Mouse (Mus musculus) MEL (cell line): Measurements from ENCODE around the gene Caskin1. TPM values are rescaled to one million over a fixed set of nuclear protein-coding genes. Genes with fewer than 3 reads are reported as not detected.

Experiments
- DNase-seq: peaks from one replicate; pipeline ENCODE4 v3.0.0; 2011; ENCODE audit warnings: low read depth, low spot score
- H3K27ac ChIP-seq: 2 replicates; pipeline ENCODE4 v1.5.1; 2012; ENCODE audit warnings: low read depth, mild to moderate bottlenecking, control low read depth, low read length, moderate library complexity; ENCODE audit not compliant: control insufficient read depth
- H3K27me3 ChIP-seq, 2 experiments: fragments of 150-350 bp in 1 of 2; sonication (generic) in 1 of 2; 2 replicates each; pipeline ENCODE4 v1.6.1; 2012; ENCODE audit warnings: low read length in 2 of 2, mild to moderate bottlenecking in 2 of 2, improper control_type of control experiment in 1 of 2, moderate library complexity in 1 of 2; ENCODE audit not compliant: insufficient read depth in 2 of 2, control insufficient read depth in 1 of 2
- H3K36me3 ChIP-seq, 2 experiments: 2 replicates each; pipeline ENCODE4 v1.6.1; 2012 to 2014; ENCODE audit warnings: low read length in 2 of 2, improper control_type of control experiment in 1 of 2, inconsistent platforms in 1 of 2, mild to moderate bottlenecking in 1 of 2; ENCODE audit not compliant: insufficient read depth in 2 of 2, control insufficient read depth in 1 of 2
- H3K4me1 ChIP-seq, 2 experiments: fragments of 150-350 bp in 1 of 2; sonication (generic) in 1 of 2; 2 replicates each; pipeline ENCODE4 v1.6.1; 2012; ENCODE audit warnings: low read length in 2 of 2, improper control_type of control experiment in 1 of 2, mild to moderate bottlenecking in 1 of 2; ENCODE audit not compliant: insufficient read depth in 2 of 2, control insufficient read depth in 1 of 2
- H3K4me3 ChIP-seq, 2 experiments: fragments of 150-350 bp in 1 of 2; sonication (generic) in 1 of 2; 2 replicates each; pipeline ENCODE4 v1.5.1; 2012; ENCODE audit warnings: low read depth in 2 of 2, low read length in 2 of 2, mild to moderate bottlenecking in 2 of 2, moderate library complexity in 2 of 2, control low read depth in 1 of 2, improper control_type of control experiment in 1 of 2; ENCODE audit not compliant: control insufficient read depth in 1 of 2, insufficient read depth in 1 of 2
- H3K79me2 ChIP-seq: 2 replicates; pipeline ENCODE4 v1.6.1; 2012; ENCODE audit warnings: mild to moderate bottlenecking, low read length, moderate library complexity; ENCODE audit not compliant: control insufficient read depth, poor library complexity, insufficient read depth
- H3K9ac ChIP-seq: 2 replicates; pipeline ENCODE4 v1.6.1; 2012; ENCODE audit warnings: low read depth, mild to moderate bottlenecking, control low read depth, low read length, moderate library complexity; ENCODE audit not compliant: control insufficient read depth, poor library complexity, severe bottlenecking
- H3K9me3 ChIP-seq: fragments of 150-350 bp; sonication (generic); replicated peaks from 2 replicates; pipeline ENCODE4 v1.6.1; 2012; ENCODE audit warnings: mild to moderate bottlenecking, low read length, improper control_type of control experiment, moderate library complexity; ENCODE audit not compliant: insufficient read depth
- BHLHE40 ChIP-seq: IDR thresholded peaks from 2 replicates; pipeline ENCODE4 v1.6.1; 2012; ENCODE audit warnings: low read depth, mild to moderate bottlenecking, inconsistent platforms, low read length, improper control_type of control experiment, borderline replicate concordance
- CHD2 ChIP-seq: IDR thresholded peaks from 2 replicates; pipeline ENCODE4 v1.6.1; 2011; ENCODE audit warnings: low read length, improper control_type of control experiment
- CTCF ChIP-seq, 3 experiments: IDR thresholded peaks in 2 of 3; conservative IDR thresholded peaks in 1 of 3; 2 replicates each; pipeline ENCODE4 v1.5.1; 2011 to 2012; ENCODE audit warnings: low read length in 3 of 3, low read depth in 2 of 3, mild to moderate bottlenecking in 2 of 3, improper control_type of control experiment in 1 of 3, inconsistent platforms in 1 of 3, mixed read lengths in 1 of 3, moderate library complexity in 1 of 3; ENCODE audit not compliant: control insufficient read depth in 1 of 3, insufficient read depth in 1 of 3, poor library complexity in 1 of 3, severe bottlenecking in 1 of 3
- EP300 ChIP-seq, 2 experiments: IDR thresholded peaks; 2 replicates each; pipeline ENCODE4 v1.6.1; 2011; ENCODE audit warnings: improper control_type of control experiment in 2 of 2, low read length in 2 of 2, low read depth in 1 of 2, mild to moderate bottlenecking in 1 of 2
- NRF1 ChIP-seq: IDR thresholded peaks from 2 replicates; pipeline ENCODE4 v1.6.1; 2014; ENCODE audit warnings: low read depth, mild to moderate bottlenecking, inconsistent platforms, low read length, improper control_type of control experiment, moderate library complexity; ENCODE audit not compliant: poor library complexity, insufficient read depth, severe bottlenecking
- RAD21 ChIP-seq: IDR thresholded peaks from 2 replicates; pipeline ENCODE4 v1.6.1; 2011; ENCODE audit warnings: mild to moderate bottlenecking, low read depth, low read length, improper control_type of control experiment
- RCOR1 ChIP-seq: IDR thresholded peaks from 2 replicates; pipeline ENCODE4 v1.6.1; 2012; ENCODE audit warnings: low read depth, mild to moderate bottlenecking, inconsistent platforms, low read length, improper control_type of control experiment
- UBTF ChIP-seq: IDR thresholded peaks from 2 replicates; pipeline ENCODE4 v1.6.1; 2012; ENCODE audit warnings: low read depth, mild to moderate bottlenecking, inconsistent platforms, low read length, improper control_type of control experiment, moderate library complexity, borderline replicate concordance; ENCODE audit not compliant: insufficient read depth
- USF2 ChIP-seq, 2 experiments: IDR thresholded peaks; 2 replicates each; pipeline ENCODE4 v1.6.1; 2011 to 2012; ENCODE audit warnings: improper control_type of control experiment in 2 of 2, low read length in 2 of 2, borderline replicate concordance in 1 of 2, inconsistent platforms in 1 of 2, low read depth in 1 of 2, mild to moderate bottlenecking in 1 of 2; ENCODE audit not compliant: insufficient read depth in 1 of 2
- ZC3H11A ChIP-seq: IDR thresholded peaks from 2 replicates; pipeline ENCODE4 v1.6.1; 2012; ENCODE audit warnings: low read depth, mild to moderate bottlenecking, inconsistent platforms, low read length, improper control_type of control experiment
- ZKSCAN1 ChIP-seq: IDR thresholded peaks from 2 replicates; pipeline ENCODE4 v1.6.1; 2012; ENCODE audit warnings: low read depth, mild to moderate bottlenecking, inconsistent platforms, low read length, improper control_type of control experiment, moderate library complexity
- polyA plus RNA-seq, 2 experiments: library from polyadenylated mRNA; stranded (reverse) in 1 of 2; unstranded in 1 of 2; fragments of >175 nt in 1 of 2; fragments of >200 nt in 1 of 2; gene quantifications; 2 replicates each; pipeline versions ENCODE4 v1.2.1 to v1.2.4; 2012; ENCODE audit warnings: low replicate concordance in 2 of 2, low read depth in 1 of 2; ENCODE audit not compliant: insufficient read length in 2 of 2, insufficient read depth in 1 of 2, missing spikeins in 1 of 2
- total RNA-seq: library from RNA; depleted of rRNA; stranded (reverse); fragments of 300-350 nt; gene quantifications from 2 replicates; pipeline ENCODE4 v1.2.3, GENCODE M21; 2012

Caskin1 gene
- total and polyA plus RNA-seq, 3 experiments: 0.04 to 0.38 TPM; not detected in 1

GRCm38 (mm10) chr17:24532045-24532444 lies 43.6 kb downstream of the Caskin1 start:
- H3K36me3 ChIP-seq: no peaks in the 10 kb centered on the region; a peak in 1 of 4 replicates
- TF ChIP-seq ZKSCAN1 (no peak), CTCF (IDR thresholded peaks at IDR 0.05 in 2 of 3, conservative IDR thresholded peaks at IDR 0.05 in 1 of 3; ENCODE audit: control insufficient read depth in 1 of 3, insufficient read depth in 1 of 3, low read depth in 2 of 3, low read length in 3 of 3, poor library complexity in 1 of 3, severe bottlenecking in 1 of 3) (no peak), EP300 (IDR thresholded peaks at IDR 0.05; ENCODE audit: low read depth in 1 of 2, low read length in 2 of 2) (no peak), ZC3H11A (no peak), USF2 (IDR thresholded peaks at IDR 0.05; ENCODE audit: borderline replicate concordance in 1 of 2, insufficient read depth in 1 of 2, low read depth in 1 of 2, low read length in 2 of 2) (no peak), RAD21 (no peak), UBTF (no peak), BHLHE40 (no peak), RCOR1 (no peak)
- TF ChIP-seq, all 39 proteins: peak for 0
- Histone ChIP-seq H3K27ac (no peak overlapping the region), H3K79me2 (peaks cover 19% of the 10 kb centered on the region), H3K27me3 (no peaks in the 10 kb centered on the region), H3K4me1 (0 out of 4 replicates have a peak, but pooled peaks cover 0 to 4% of the 10 kb centered on the region in 2 experiments), H3K4me3 (no peak overlapping the region), H3K9me3 (no peaks in the 10 kb centered on the region), H3K9ac (no peak overlapping the region)
- DNase-seq: no peak

- peak; percentile 95 for DNase-seq
- peak overlapping the region; percentile 40 to 41 for H3K4me3 ChIP-seq
- H3K27me3 ChIP-seq: no peaks in the 10 kb centered on the region
- no peaks in the 10 kb centered on the region; a peak in 1 of 4 replicates for H3K36me3 ChIP-seq
- H3K27ac ChIP-seq: no peak overlapping the region
- H3K9ac ChIP-seq: no peak overlapping the region
- TF ChIP-seq CHD2 (no peak), NRF1 (peak; percentile 61)
- TF ChIP-seq, all 39 proteins: peak for 1
- peaks cover 11% of the 10 kb centered on the region for H3K79me2 ChIP-seq
- no peaks in the 10 kb centered on the region for H3K9me3 ChIP-seq
- H3K4me1 ChIP-seq: 0 out of 4 replicates have a peak, but pooled peaks cover 0 to 4% of the 10 kb centered on the region in 2 experiments
These were observed 44.9 kb downstream of the Caskin1 start for GRCm38 (mm10) chr17:24533099-24533992.
